Mouse (Mus musculus) liver, adult 2 months (tissue): Measurements from ENCODE around the gene Gpr158. TPM values are rescaled to one million over a fixed set of nuclear protein-coding genes. Genes with fewer than 3 reads are reported as not detected.

ENCODE experiments used
- DNase-seq: peaks from one replicate; pipeline ENCODE4 v3.0.0-alpha.2; 2011; ENCODE audit warnings: low read depth, low spot score; ENCODE audit errors: extremely low read depth
- H3K27ac ChIP-seq: fragments of 200-500 bp; replicated peaks from 2 replicates; pipeline ENCODE4 v1.5.1; 2012; ENCODE audit warnings: low read depth, mild to moderate bottlenecking, control low read depth, inconsistent platforms, low read length; ENCODE audit not compliant: insufficient read depth
- H3K27me3 ChIP-seq: fragments of 200-500 bp; 2 replicates; pipeline ENCODE4 v1.6.1; 2012; ENCODE audit warnings: mild to moderate bottlenecking, moderate library complexity, low read length, inconsistent platforms; ENCODE audit not compliant: control insufficient read depth, insufficient read depth
- H3K36me3 ChIP-seq: fragments of 200-500 bp; 2 replicates; pipeline ENCODE4 v1.6.1; 2012; ENCODE audit warnings: low read length, inconsistent platforms; ENCODE audit not compliant: control insufficient read depth, insufficient read depth
- H3K4me1 ChIP-seq: fragments of 200-500 bp; 2 replicates; pipeline ENCODE4 v1.6.1; 2011; ENCODE audit warnings: low read length; ENCODE audit not compliant: control insufficient read depth, insufficient read depth
- H3K4me3 ChIP-seq: fragments of 200-500 bp; 2 replicates; pipeline ENCODE4 v1.5.1; 2011; ENCODE audit warnings: low read depth, mild to moderate bottlenecking, control low read depth, low read length, moderate library complexity; ENCODE audit not compliant: insufficient read depth
- H3K79me2 ChIP-seq: fragments of 200-500 bp; 2 replicates; pipeline ENCODE4 v1.6.1; 2012; ENCODE audit warnings: inconsistent platforms, mild to moderate bottlenecking, low read length, moderate library complexity; ENCODE audit not compliant: control insufficient read depth, insufficient read depth
- H3K9ac ChIP-seq: fragments of 200-500 bp; 2 replicates; pipeline ENCODE4 v1.6.1; 2012; ENCODE audit warnings: low read depth, mild to moderate bottlenecking, control low read depth, inconsistent platforms, low read length
- CTCF ChIP-seq: fragments of 200-500 bp; IDR thresholded peaks from 2 replicates; pipeline ENCODE4 v1.5.1; 2011; ENCODE audit warnings: low read depth, low read length, control low read depth
- POLR2A ChIP-seq: fragments of 200-500 bp; IDR thresholded peaks from 2 replicates; pipeline ENCODE4 v1.6.1; 2011; ENCODE audit warnings: low read length, control low read depth; ENCODE audit not compliant: insufficient read depth; ENCODE audit errors: extremely low read depth
- WGBS: fragments of 180-500 bp; shearing (Covaris S2); methylation state at CpG from one replicate; pipeline ENCODE4 v1.1.7; 2018; 5-methylcytosine and 5-hydroxymethylcytosine counted together
- polyA plus RNA-seq: library from polyadenylated mRNA; depleted of rRNA; stranded (reverse); fragments of >200 nt; gene quantifications from 2 replicates; pipeline ENCODE4 v1.2.3, GENCODE M21; 2012; rRNA removed
- total RNA-seq: library from RNA; depleted of rRNA; stranded (reverse); fragments of >200 nt; gene quantifications from 2 replicates; pipeline ENCODE4 v1.2.3, GENCODE M21; 2014; rRNA removed

Gpr158 gene
- total and polyA plus RNA-seq, 2 experiments = not detected

GRCm38 (mm10) chr2:21808510-21808909, 441.2 kb downstream of the Gpr158 start:
- Histone ChIP-seq H3K4me3 (no peak overlapping the region), H3K9ac (no peak overlapping the region), H3K79me2 (no peaks in the 10 kb centered on the region), H3K4me1 (no peaks in the 10 kb centered on the region), H3K27me3 (no peaks in the 10 kb centered on the region), H3K36me3 (no peaks in the 10 kb centered on the region), H3K27ac (no peak overlapping the region)
- DNase-seq = no peak
- TF ChIP-seq CTCF (no peak), POLR2A (no peak)
- WGBS = 83% methylated on average over 2 of the region's 2 CpGs

- Histone ChIP-seq H3K4me1 (no peaks in the 10 kb centered on the region), H3K27ac (no peak overlapping the region), H3K36me3 (no peaks in the 10 kb centered on the region), H3K27me3 (no peaks in the 10 kb centered on the region), H3K9ac (no peak overlapping the region), H3K79me2 (no peaks in the 10 kb centered on the region), H3K4me3 (no peak overlapping the region)
- 84% methylated on average over 4 of the region's 4 CpGs for WGBS
- TF ChIP-seq POLR2A (no peak), CTCF (no peak)
- no peak for DNase-seq
Observed at GRCm38 (mm10) chr2:21810431-21810830, 443.1 kb downstream of the Gpr158 start.

DNA sequence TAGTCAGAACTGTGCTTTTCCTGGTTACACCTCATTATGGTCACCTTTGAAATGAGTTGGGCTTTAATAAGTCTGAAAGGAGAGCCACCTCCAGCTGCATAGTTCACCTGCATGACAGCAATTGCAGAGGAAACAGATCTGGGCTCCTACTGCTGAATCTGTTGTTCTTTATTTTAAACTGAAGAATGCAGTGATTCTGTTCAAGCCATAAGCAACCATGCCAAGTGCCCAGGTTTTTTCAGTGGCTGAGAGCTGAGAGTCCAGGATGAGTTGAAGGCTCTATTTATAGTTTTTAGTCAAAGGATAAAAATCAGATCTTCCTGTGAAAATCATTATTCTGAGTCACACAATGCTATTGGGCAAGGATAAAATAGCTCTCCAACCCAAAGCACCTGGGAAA, 496.7 kb downstream of the Gpr158 start:
- Histone ChIP-seq H3K36me3 (no peaks in the 10 kb centered on the region), H3K4me1 (no peaks in the 10 kb centered on the region), H3K27ac (no peak overlapping the region), H3K9ac (no peak overlapping the region), H3K27me3 (no peaks in the 10 kb centered on the region), H3K79me2 (no peaks in the 10 kb centered on the region), H3K4me3 (no peak overlapping the region)
- no peak for DNase-seq
- no peak for TF ChIP-seq CTCF
- no peak for TF ChIP-seq POLR2A

Other genes with a start within 250 kb of the Gpr158 start
- gene Enkur, start 162.2 kb upstream of the Gpr158 start, total RNA-seq = not detected in 2 replicates
- not detected in 2 replicates for gene Enkur, start 162.2 kb upstream of the Gpr158 start, polyA plus RNA-seq
- gene Thnsl1, start 161.8 kb upstream of the Gpr158 start, total RNA-seq = 3.5 and 4.0 TPM in 2 replicates
- gene Thnsl1, start 161.8 kb upstream of the Gpr158 start, polyA plus RNA-seq = 1.2 and 2.0 TPM in 2 replicates